Mouse (Mus musculus) heart, embryonic 14.5 days (tissue): ENCODE measurements around the gene Rpain. TPM values are rescaled to one million over a fixed set of nuclear protein-coding genes. Genes with fewer than 3 reads are reported as not detected.
A peak's percentile ranks its signal among the peaks of the same experiment; 100 is the strongest.

Experiments used
- ATAC-seq: fragments of 200-750 bp; cut with Nextera tagmentation; 2 replicates; pipeline ENCODE4 v1.8.0; 2017; ENCODE audit warnings: low read depth, moderate TSS enrichment; ENCODE audit not compliant: insufficient number of reproducible peaks, insufficient read depth, low FRiP score
- H3K27ac ChIP-seq, 2 experiments: fragments of 200-500 bp in 1 of 2; fragments of 300-500 bp in 1 of 2; sonication (generic) in 1 of 2; replicated peaks in 1 of 2; 2 replicates each; pipeline ENCODE4 v1.5.1; 2012 to 2014; ENCODE audit warnings: low read depth in 2 of 2, low read length in 2 of 2, control low read depth in 1 of 2, mild to moderate bottlenecking in 1 of 2, mixed read lengths in 1 of 2; ENCODE audit not compliant: control insufficient read depth in 1 of 2, insufficient read depth in 1 of 2
- H3K27me3 ChIP-seq: fragments of 300-500 bp; sonication (generic); 2 replicates; pipeline ENCODE4 v1.6.1; 2014; ENCODE audit warnings: mild to moderate bottlenecking, low read length, control low read depth; ENCODE audit not compliant: control insufficient read depth, insufficient read depth
- H3K36me3 ChIP-seq: fragments of 300-500 bp; sonication (generic); 2 replicates; pipeline ENCODE4 v1.6.1; 2014; ENCODE audit warnings: mild to moderate bottlenecking, control low read depth, low read length, mixed read lengths; ENCODE audit not compliant: control insufficient read depth, insufficient read depth
- H3K4me1 ChIP-seq, 2 experiments: fragments of 200-500 bp in 1 of 2; fragments of 300-500 bp in 1 of 2; sonication (generic) in 1 of 2; 2 replicates each; pipeline ENCODE4 v1.6.1; 2012 to 2014; ENCODE audit warnings: low read length in 2 of 2, control low read depth in 1 of 2, mixed read lengths in 1 of 2; ENCODE audit not compliant: control insufficient read depth in 2 of 2, insufficient read depth in 2 of 2
- H3K4me2 ChIP-seq: fragments of 300-500 bp; sonication (generic); 2 replicates; pipeline ENCODE4 v1.6.1; 2014; ENCODE audit warnings: mild to moderate bottlenecking, low read length
- H3K4me3 ChIP-seq, 2 experiments: fragments of 200-500 bp in 1 of 2; fragments of 300-500 bp in 1 of 2; sonication (generic) in 1 of 2; 2 replicates each; pipeline ENCODE4 v1.5.1; 2012 to 2014; ENCODE audit warnings: low read length in 2 of 2, mild to moderate bottlenecking in 2 of 2, control low read depth in 1 of 2, low read depth in 1 of 2, moderate library complexity in 1 of 2; ENCODE audit not compliant: control insufficient read depth in 1 of 2, insufficient read depth in 1 of 2
- H3K9ac ChIP-seq: fragments of 300-500 bp; sonication (generic); 2 replicates; pipeline ENCODE4 v1.6.1; 2014; ENCODE audit warnings: mild to moderate bottlenecking, low read length
- H3K9me3 ChIP-seq: fragments of 300-500 bp; sonication (generic); 2 replicates; pipeline ENCODE4 v1.6.1; 2016; ENCODE audit warnings: low read length, control low read depth; ENCODE audit not compliant: control insufficient read depth
- WGBS: fragments of 180-500 bp; shearing (Covaris S2); extraction: QIAGEN DNeasy Blood & Tissue Kit; methylation state at CpG from one replicate; pipeline ENCODE4 v1.1.7; 2014; 5-methylcytosine and 5-hydroxymethylcytosine counted together
- polyA plus RNA-seq: library from polyadenylated mRNA; unstranded; fragments of >200 nt; fragmentation: Nextera tagmentation; extraction: Ambion mirVana; gene quantifications from 2 replicates; pipeline ENCODE4 v1.2.1, GENCODE M21; 2014

The Rpain gene
- polyA plus RNA-seq, 1 experiment from 2014 or later: 63.1 TPM

DNA sequence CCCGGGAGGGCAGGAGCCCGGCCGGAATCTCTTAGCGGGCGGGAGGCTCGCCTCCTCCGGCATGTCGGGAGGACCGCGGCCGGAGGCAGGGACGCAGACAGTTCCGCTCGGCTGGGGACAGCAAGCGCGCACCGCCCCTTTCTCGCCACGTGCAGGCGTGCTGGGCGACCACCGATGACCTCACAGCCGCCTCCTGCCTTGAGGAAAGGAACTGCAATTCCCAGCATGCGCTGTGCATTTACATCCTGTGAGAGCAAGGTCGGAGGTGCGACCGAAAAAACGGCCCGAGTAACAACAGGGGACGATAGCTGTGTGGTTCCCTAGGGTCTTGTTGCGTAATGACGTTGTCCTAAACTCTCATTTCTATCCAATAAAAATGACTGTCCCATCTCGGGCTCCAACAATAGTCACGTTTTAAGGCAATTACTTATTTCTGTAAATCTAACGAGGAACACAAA is 34.3 kb downstream of the Rpain start, which contains the start of gene Dhx33:
Gene Dhx33 (minus strand): TSS at position 122 of the 458 bp plus-strand sequence.
- H3K27me3 ChIP-seq: no peaks in the 10 kb centered on the region
- ATAC-seq: peak; percentile 98
- peak within 1 kb of the TSS; percentile 79 for H3K9ac ChIP-seq
- under 1% methylated on average over 34 of the region's 35 CpGs for WGBS
- peak within 1 kb of the TSS; percentile 44 to 84 for H3K27ac ChIP-seq
- peaks cover 41% of the 10 kb centered on the region for H3K36me3 ChIP-seq
- H3K4me2 ChIP-seq: peak within 1 kb of the TSS; percentile 83
- H3K4me1 ChIP-seq: peaks cover 3 to 17% of the 10 kb centered on the region in 2 experiments; a peak in 3 of 4 replicates
- peak within 1 kb of the TSS; percentile 67 to 86 for H3K4me3 ChIP-seq
- H3K9me3 ChIP-seq: no peaks in the 10 kb centered on the region

DNA sequence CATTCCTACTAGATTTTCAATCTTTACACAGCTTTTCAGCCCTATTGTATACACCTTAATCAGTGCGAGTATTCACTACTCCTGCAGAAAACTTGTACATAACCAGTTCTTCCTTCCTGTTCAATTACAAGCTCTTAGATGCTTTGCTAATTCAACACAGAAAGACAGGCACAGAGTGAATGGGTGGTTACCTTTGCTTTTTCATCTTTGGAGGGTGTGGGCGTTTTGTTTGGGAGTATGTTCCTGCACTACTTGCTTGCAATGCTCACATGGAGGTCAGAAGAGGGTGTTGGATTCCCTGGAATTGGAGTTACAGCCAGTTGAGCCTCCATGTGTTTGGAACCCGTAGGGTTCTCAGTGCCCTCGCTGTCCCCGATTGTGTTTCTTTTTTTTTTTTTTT is 35.0 kb downstream of the Rpain start:
- H3K36me3 ChIP-seq: peaks cover 41% of the 10 kb centered on the region
- peak overlapping the region; percentile 22 for H3K9ac ChIP-seq
- ATAC-seq: no peak
- peaks cover 3 to 17% of the 10 kb centered on the region in 2 experiments; a peak in 3 of 4 replicates for H3K4me1 ChIP-seq
- no peaks in the 10 kb centered on the region for H3K27me3 ChIP-seq
- H3K27ac ChIP-seq: no peak overlapping the region
- H3K9me3 ChIP-seq: no peaks in the 10 kb centered on the region
- peak overlapping the region; percentile 65 for H3K4me2 ChIP-seq
- peak overlapping the region in 1 of 2 experiments; percentile 86; a peak in 2 of 4 replicates for H3K4me3 ChIP-seq
- 62% methylated on average over 5 of the region's 5 CpGs for WGBS

DNA sequence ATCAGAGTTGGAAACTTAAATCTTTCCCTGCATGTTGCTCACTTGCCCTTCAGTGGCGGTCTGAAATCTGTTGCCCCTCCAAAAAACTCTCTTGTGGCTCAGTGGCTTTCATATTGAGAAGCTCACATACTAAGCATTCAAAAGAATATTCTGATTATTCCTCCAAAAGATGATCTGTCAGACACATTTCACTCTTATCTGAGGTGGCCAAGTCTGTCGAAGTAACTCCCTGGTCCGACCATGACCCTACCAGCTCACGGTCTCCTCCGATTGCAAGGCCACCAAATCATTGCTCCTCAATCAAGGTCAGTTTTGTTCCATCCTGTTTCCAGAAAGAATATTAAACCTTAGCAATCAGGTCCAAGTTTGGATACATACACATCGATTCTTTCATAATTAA is 37.0 kb downstream of the Rpain start:
- H3K4me3 ChIP-seq: no peak overlapping the region
- peaks cover 3 to 17% of the 10 kb centered on the region in 2 experiments; a peak in 3 of 4 replicates for H3K4me1 ChIP-seq
- no peak for ATAC-seq
- H3K27me3 ChIP-seq: no peaks in the 10 kb centered on the region
- no peak overlapping the region for H3K4me2 ChIP-seq
- H3K9me3 ChIP-seq: no peaks in the 10 kb centered on the region
- no peak overlapping the region for H3K9ac ChIP-seq
- peaks cover 49% of the 10 kb centered on the region for H3K36me3 ChIP-seq
- no peak overlapping the region; a peak in 1 of 4 replicates for H3K27ac ChIP-seq
- 89% methylated on average over 6 of the region's 6 CpGs for WGBS

GRCm38 (mm10) chr11:71007831-71008230 is 37.8 kb downstream of the Rpain start:
- H3K4me2 ChIP-seq: no peak overlapping the region
- ATAC-seq: no peak
- no peak overlapping the region for H3K9ac ChIP-seq
- H3K4me3 ChIP-seq: no peak overlapping the region
- H3K4me1 ChIP-seq: peaks cover 3 to 9% of the 10 kb centered on the region in 2 experiments; a peak in 3 of 4 replicates
- 75% methylated on average over 7 of the region's 7 CpGs for WGBS
- H3K27ac ChIP-seq: peak overlapping the region in 1 of 2 experiments; percentile 51; a peak in 2 of 4 replicates
- peaks cover 57% of the 10 kb centered on the region for H3K36me3 ChIP-seq
- H3K9me3 ChIP-seq: no peaks in the 10 kb centered on the region
- H3K27me3 ChIP-seq: no peaks in the 10 kb centered on the region

- WGBS: 78% methylated on average over 3 of the region's 3 CpGs
- Histone ChIP-seq H3K36me3 (peaks cover 60% of the 10 kb centered on the region), H3K4me1 (peaks cover 0 to 4% of the 10 kb centered on the region in 2 experiments; a peak in 2 of 4 replicates), H3K27ac (no peak overlapping the region), H3K4me2 (no peak overlapping the region), H3K27me3 (no peaks in the 10 kb centered on the region), H3K9ac (no peak overlapping the region), H3K9me3 (no peaks in the 10 kb centered on the region), H3K4me3 (no peak overlapping the region)
- no peak for ATAC-seq
Measured at GRCm38 (mm10) chr11:71008321-71008720, 38.3 kb downstream of the Rpain start.

DNA sequence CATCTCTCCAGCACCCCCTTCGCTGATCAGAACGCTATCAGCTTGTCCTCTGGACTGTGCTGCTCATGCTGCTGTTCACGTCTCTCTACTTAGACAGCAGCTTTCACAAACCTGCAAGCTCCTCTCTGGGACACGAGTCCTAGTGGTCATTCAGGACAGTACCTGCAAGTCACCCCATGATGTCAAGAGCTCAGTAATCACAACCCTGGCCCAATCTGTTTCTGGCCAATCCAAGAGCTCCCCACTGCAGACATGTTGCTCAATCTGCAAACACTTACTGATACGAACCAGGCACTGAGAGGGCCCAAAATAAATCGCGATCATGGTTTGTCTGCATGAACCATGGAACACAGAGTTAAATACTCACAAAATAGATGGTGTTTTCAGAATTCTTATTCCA is 42.7 kb downstream of the Rpain start:
- Histone ChIP-seq H3K36me3 (peaks cover 61% of the 10 kb centered on the region), H3K9me3 (no peaks in the 10 kb centered on the region), H3K4me1 (peaks cover 0 to 2% of the 10 kb centered on the region in 2 experiments; a peak in 1 of 4 replicates), H3K27me3 (no peaks in the 10 kb centered on the region), H3K4me2 (no peak overlapping the region), H3K27ac (no peak overlapping the region), H3K4me3 (no peak overlapping the region), H3K9ac (no peak overlapping the region)
- 87% methylated on average over 7 of the region's 7 CpGs for WGBS
- ATAC-seq: no peak

- no peaks in the 10 kb centered on the region for H3K9me3 ChIP-seq
- H3K27me3 ChIP-seq: no peaks in the 10 kb centered on the region
- H3K4me2 ChIP-seq: no peak overlapping the region
- H3K4me1 ChIP-seq: peaks cover 0 to 18% of the 10 kb centered on the region in 2 experiments; a peak in 2 of 4 replicates
- no peak for ATAC-seq
- no peak overlapping the region for H3K9ac ChIP-seq
- no peak overlapping the region for H3K27ac ChIP-seq
- WGBS: 83% methylated on average over 1 of the region's 1 CpGs
- peaks cover 29% of the 10 kb centered on the region for H3K36me3 ChIP-seq
- no peak overlapping the region for H3K4me3 ChIP-seq
Measured at GRCm38 (mm10) chr11:71017051-71017450, 47.0 kb downstream of the Rpain start.
